Mouse (Mus musculus): ENCODE data around the gene Prkd1.

Prkd1 gene

DNA sequence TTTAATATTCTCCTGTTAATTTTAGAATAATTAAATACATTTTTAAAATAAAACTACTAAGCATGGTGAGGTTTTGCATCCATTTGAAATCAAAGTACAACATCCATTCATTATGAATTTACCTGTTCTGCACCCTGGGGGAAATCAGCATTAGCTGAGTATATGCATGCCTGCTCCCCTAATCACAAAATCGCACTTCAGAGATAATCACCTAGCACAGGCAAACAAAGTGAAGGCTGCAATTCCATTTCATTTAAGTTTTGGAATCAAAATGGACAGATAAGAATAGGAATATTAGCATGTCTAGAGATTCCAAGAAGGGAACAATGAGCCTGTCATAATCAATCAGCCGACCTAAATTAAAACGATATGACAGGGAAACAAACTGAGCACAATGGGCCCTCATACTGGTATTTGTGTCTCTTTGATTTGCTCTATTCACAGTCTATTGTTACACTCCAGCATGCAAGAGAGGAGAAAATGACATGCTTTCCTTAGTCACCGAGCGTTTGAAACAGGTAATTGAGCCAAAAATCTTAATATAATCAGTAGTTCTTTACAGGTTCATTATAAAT lies 218.7 kb downstream of the Prkd1 start:
- DNase-seq (ENCODE audit: inconsistent ontology term), result peak; percentile 92

DNA sequence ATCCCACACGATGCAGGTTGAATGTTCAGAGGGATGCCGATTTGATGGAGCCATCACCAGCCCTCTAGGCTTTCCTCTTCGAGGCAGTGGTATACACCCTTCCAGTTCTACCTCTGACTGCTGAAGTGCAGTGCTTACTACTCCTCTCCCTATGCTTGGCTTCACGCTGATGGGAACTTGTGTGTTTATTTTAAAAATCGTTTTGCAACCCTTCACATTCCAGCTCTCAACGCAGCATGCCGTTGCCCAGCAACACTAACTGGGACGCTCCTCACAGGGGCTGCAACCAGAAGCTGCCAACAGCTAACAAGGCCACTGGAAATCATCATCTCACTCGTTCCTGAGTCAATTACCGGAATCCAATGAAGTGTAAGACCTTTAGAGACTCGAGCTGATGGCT lies 296.5 kb downstream of the Prkd1 start:
- peak; percentile 81 for DNase-seq (ENCODE audit: inconsistent ontology term)

DNA sequence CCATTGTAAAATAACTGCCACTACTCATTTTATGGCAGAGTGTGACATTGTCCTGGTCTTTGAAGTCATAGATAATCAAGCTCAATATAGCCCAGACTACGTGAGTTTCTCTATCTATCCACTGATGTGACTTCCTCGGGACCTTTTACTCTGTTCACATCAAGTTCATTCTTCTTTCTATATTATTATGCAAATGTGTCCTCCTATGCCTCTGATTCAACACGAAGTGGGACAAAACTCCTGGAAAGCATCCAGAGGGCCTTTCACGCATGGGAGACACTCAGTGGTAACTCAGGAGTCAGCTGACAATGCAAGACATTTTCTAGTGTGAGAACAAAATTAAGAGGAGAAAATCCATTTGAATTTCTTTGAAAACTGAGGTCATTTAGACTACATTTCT lies 315.7 kb downstream of the Prkd1 start:
- DNase-seq (ENCODE audit: inconsistent ontology term), result peak; percentile 72

DNA sequence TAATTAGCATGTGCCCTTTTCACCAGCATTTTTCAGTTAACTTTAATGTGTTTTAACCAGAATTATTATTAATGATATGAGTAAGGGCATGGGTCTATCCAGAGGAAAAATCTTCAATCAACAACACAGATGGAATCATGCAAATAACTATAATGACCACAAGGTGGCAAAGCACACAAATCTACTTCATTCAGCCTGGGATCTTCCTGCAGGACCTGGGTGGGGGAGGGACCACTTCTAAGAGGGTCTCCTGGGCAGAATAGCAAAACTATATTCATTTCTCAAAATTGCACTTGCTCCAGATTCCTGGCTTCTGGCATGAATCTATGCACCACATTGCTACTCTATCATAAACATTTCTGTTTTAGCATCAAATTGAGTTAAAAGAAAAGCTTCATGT lies 334.3 kb downstream of the Prkd1 start:
- no peak for DNase-seq (ENCODE audit: inconsistent ontology term)

GRCm38 (mm10) chr12:50309276-50309675 lies 339.6 kb downstream of the Prkd1 start:
- no peak for DNase-seq (ENCODE audit: inconsistent ontology term)

DNA sequence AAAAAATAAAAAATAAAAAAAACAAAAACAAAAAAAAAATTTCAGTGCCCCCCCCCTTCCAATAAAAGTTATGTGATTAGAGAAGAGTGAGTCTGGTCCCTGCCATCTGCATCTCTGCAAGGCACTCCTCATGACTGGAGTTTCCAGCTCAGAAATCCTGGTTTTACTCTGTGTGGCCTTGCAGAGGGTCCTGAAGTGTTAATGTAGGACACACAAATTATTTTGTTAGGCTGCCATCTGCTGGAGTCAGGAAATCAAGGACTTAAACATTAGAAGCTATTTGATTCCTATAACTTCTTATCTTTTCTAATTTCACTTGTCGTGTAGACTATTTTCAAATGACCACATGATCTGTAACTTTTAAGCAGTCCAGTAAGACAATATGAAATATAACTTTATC lies 347.6 kb downstream of the Prkd1 start:
- no peak for DNase-seq (ENCODE audit: inconsistent ontology term)

GRCm38 (mm10) chr12:50296067-50296466 lies 352.8 kb downstream of the Prkd1 start:
- no peak for DNase-seq (ENCODE audit: inconsistent ontology term)

DNA sequence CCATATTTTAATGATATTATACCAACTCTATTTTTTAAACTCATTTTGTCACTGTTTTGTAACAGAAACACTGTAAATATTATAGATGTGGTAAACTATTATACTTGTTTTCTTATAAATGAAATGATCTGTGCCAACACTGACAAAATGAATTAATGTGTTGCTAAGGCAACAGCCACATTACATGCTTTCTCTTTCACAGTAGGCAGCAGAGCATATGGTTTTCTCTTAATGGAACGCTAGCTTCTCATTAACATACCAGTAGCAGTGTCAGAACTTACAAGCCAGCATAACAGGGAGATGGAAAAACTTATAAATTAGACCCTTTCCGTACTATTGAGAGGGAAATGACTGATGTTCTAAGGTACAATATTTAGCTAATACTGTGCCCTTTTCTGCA lies 353.3 kb downstream of the Prkd1 start:
- peak; percentile 31 for DNase-seq (ENCODE audit: inconsistent ontology term)

DNA sequence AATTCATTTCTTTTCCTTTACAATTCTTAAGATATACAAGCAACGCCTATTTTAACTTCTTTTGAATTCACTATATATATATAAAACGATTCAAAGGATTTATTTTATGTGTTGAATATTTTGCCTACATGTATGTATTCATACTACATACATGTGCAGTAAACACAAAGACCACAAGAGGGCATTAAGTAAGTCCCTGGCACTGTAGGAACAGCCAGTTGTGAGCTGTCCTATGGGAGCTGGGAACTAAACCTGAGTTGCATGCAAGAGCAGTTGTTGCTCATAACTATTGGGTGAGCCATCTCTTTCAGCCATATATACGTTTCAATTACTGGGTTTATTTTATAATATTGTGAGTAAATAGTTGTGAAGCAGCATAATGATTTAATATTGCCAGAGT lies 356.1 kb downstream of the Prkd1 start:
- DNase-seq (ENCODE audit: inconsistent ontology term), result no peak
